Mouse (Mus musculus): ENCODE measurements around the gene 0610040J01Rik.

DNA sequence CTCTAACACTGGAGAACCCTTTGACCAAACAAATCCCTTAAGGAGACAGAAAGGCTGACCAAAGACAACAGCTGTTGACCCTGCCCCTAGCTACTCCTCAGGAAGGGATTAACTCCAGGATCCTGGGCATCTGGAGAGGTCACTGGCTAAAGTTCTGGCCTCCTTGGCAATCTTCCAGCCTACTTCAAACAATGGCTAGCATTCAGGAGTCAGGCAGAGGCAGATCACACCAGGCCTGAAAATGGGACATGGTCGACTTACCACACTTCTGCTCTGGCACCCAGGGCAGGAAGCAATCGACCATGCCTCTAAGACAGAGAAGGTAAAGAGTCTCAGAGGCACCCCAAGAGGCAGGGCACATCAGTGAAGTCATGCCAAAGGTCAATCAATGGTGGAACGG lies 137.0 kb downstream of the 0610040J01Rik start:
- TF ChIP-seq CTCF (IDR thresholded peaks at IDR 0.05) = no peak
- no peak for TF ChIP-seq POLR2A (IDR thresholded peaks at IDR 0.05; ENCODE audit: insufficient read depth, low read depth, low read length)

All from heart, adult 2 months (tissue).